Mouse (Mus musculus): Measurements from ENCODE around the gene Nyap2. TPM values are rescaled to one million over a fixed set of nuclear protein-coding genes. Genes with fewer than 3 reads are reported as not detected.
A peak's percentile ranks its signal among the peaks of the same experiment; 100 is the strongest.

Gene Nyap2
- polyA plus RNA-seq, 1 experiment = 0.06 TPM

DNA sequence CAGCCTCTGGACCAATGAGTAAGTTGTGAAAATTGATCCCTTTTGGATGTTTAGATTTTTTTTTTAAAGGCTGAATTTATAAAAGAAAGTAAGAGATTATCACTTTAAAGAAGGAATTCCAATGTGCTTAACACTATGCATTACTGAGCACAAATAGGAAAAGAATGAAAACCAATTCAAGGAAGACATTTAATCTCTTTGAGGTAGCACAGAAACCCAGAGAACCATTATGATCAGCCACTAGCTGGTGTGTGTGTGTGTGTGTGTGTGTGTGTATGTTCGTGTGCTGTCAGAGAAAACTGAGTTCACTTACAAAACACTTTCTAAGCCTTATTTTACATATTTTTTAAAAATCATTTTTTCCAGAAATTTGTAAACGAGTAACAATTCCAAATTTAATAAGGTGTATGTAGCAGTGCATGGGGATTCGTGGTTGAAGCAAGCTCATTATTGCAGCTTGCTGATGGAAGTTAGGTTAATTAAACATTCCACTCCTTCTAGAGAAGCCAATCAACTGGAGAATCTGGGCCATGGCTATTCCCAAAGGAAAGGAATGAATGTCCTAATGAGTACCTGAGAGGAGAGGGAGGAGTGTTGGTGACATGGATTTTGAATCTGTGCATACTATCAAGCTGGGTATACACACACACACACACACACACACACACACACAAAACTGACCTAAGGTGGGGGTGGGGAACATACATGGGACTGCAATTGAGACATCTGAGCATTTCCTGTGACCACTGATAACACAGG, 171.9 kb downstream of the Nyap2 start:
- 61% methylated on average over 3 of the region's 3 CpGs for WGBS
- TF ChIP-seq CTCF (conservative IDR thresholded peaks at IDR 0.05; ENCODE audit: insufficient read depth, insufficient read length, low read depth, low read length) (no peak), POLR2A (IDR thresholded peaks at IDR 0.05; ENCODE audit: low read depth, low read length) (no peak)
- DNase-seq = no peak
- no peaks in the 10 kb centered on the region for H3K27me3 ChIP-seq (replicated peaks; ENCODE audit: control insufficient read depth, insufficient read depth, low read length)
- H3K27ac ChIP-seq (ENCODE audit: insufficient read depth, low read depth, low read length) = no peak overlapping the region
- no peak overlapping the region for H3K4me3 ChIP-seq (ENCODE audit: insufficient read depth, low read depth, low read length)
- no peaks in the 10 kb centered on the region for H3K36me3 ChIP-seq (ENCODE audit: control insufficient read depth, insufficient read depth, low read length)
- H3K4me1 ChIP-seq (ENCODE audit: control insufficient read depth, insufficient read depth, low read length) = no peaks in the 10 kb centered on the region

DNA sequence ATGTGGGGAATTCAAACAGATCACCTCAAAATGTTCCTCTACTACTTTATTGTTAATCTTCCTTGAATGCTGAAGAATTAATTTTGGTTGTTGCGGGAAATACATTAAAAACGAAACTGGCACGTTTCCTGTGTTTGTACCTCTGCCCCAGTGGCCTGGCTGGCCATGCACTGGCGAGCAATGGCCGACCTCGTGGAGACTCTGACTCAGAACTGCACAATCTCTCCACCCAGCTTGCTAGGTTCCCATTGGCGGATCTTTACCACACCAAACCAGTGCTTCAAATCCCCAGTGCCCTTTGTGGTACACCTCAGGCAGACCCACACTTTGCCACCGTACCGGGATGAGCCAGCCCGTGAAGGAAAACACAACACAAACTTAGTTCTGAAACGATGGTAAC, 173.3 kb downstream of the Nyap2 start:
- TF ChIP-seq CTCF (conservative IDR thresholded peaks at IDR 0.05; ENCODE audit: insufficient read depth, insufficient read length, low read depth, low read length) (no peak), POLR2A (IDR thresholded peaks at IDR 0.05; ENCODE audit: low read depth, low read length) (no peak)
- no peak overlapping the region for H3K27ac ChIP-seq (ENCODE audit: insufficient read depth, low read depth, low read length)
- no peaks in the 10 kb centered on the region for H3K27me3 ChIP-seq (replicated peaks; ENCODE audit: control insufficient read depth, insufficient read depth, low read length)
- H3K36me3 ChIP-seq (ENCODE audit: control insufficient read depth, insufficient read depth, low read length) = no peaks in the 10 kb centered on the region
- WGBS = 79% methylated on average over 11 of the region's 11 CpGs
- no peak overlapping the region for H3K4me3 ChIP-seq (ENCODE audit: insufficient read depth, low read depth, low read length)
- DNase-seq = no peak
- H3K4me1 ChIP-seq (ENCODE audit: control insufficient read depth, insufficient read depth, low read length) = no peaks in the 10 kb centered on the region

DNA sequence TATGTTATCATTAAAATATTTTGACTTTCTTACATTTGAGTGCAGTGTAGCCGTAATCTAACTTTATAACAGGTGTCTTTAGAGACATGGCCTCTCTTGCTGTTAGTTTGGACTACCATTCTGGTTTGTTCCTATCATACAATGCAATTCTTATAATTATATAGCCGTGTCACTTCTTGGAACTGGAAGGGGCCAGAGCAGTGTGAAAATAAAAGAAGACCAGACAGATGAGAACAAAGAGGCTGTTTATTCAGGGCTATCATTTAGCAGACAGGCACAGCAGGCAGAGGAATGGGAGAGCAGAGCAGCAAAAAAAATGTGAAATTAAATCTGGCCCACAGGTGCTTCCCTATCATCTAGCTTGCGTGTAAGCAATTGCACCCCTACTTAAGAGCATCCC, 189.7 kb downstream of the Nyap2 start:
- TF ChIP-seq CTCF (conservative IDR thresholded peaks at IDR 0.05; ENCODE audit: insufficient read depth, insufficient read length, low read depth, low read length) (no peak), POLR2A (IDR thresholded peaks at IDR 0.05; ENCODE audit: low read depth, low read length) (no peak)
- Histone ChIP-seq H3K27ac (ENCODE audit: insufficient read depth, low read depth, low read length) (no peak overlapping the region), H3K4me3 (ENCODE audit: insufficient read depth, low read depth, low read length) (no peak overlapping the region), H3K27me3 (replicated peaks; ENCODE audit: control insufficient read depth, insufficient read depth, low read length) (no peaks in the 10 kb centered on the region), H3K36me3 (ENCODE audit: control insufficient read depth, insufficient read depth, low read length) (no peaks in the 10 kb centered on the region), H3K4me1 (ENCODE audit: control insufficient read depth, insufficient read depth, low read length) (no peaks in the 10 kb centered on the region)
- no peak for DNase-seq
- 69% methylated on average over 3 of the region's 3 CpGs for WGBS

DNA sequence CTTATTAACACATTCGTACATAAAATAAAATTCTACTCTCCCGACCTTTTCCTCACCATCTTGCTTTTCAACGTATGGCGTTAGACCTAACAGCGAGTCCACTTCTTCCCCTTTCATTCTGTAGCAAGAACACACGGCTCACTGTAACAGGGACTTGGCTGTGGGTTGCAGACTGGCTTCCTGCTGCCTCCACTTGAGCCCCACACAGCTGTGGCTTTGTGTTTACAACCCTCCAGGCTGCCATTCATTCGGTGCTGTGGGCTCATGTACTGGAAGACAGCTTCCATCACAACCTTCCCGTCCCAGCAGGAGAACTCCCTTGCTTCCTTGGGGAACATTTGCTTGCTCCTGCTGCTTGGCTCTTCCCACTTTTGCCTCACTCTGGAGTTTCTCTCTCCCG, 204.2 kb downstream of the Nyap2 start:
- no peak for TF ChIP-seq CTCF (conservative IDR thresholded peaks at IDR 0.05; ENCODE audit: insufficient read depth, insufficient read length, low read depth, low read length)
- TF ChIP-seq POLR2A (IDR thresholded peaks at IDR 0.05; ENCODE audit: low read depth, low read length) = no peak
- Histone ChIP-seq H3K4me3 (ENCODE audit: insufficient read depth, low read depth, low read length) (no peak overlapping the region), H3K27me3 (replicated peaks; ENCODE audit: control insufficient read depth, insufficient read depth, low read length) (no peaks in the 10 kb centered on the region), H3K36me3 (ENCODE audit: control insufficient read depth, insufficient read depth, low read length) (no peaks in the 10 kb centered on the region), H3K27ac (ENCODE audit: insufficient read depth, low read depth, low read length) (no peak overlapping the region), H3K4me1 (ENCODE audit: control insufficient read depth, insufficient read depth, low read length) (no peaks in the 10 kb centered on the region)
- 59% methylated on average over 9 of the region's 9 CpGs for WGBS
- no peak for DNase-seq

DNA sequence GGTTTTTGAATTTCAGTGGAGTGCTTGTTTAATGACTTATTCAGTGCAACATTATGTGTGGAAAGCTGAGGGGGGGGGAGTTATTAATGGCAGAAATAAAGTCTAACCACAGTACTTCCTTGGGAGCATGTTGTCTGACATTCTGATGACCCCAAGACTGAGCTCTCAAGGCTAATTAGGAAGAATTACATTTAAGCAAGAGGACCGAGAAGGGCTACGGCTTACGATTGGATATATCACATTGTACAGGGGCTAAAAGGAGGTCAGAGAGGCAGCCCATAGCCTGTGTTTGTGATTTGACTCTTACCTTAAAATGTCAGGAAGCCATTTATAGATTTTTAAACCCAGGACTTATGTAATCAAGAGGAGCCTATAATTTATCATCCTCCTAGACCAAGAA, 208.9 kb downstream of the Nyap2 start:
- no peak for TF ChIP-seq POLR2A (IDR thresholded peaks at IDR 0.05; ENCODE audit: low read depth, low read length)
- Histone ChIP-seq H3K36me3 (ENCODE audit: control insufficient read depth, insufficient read depth, low read length) (no peaks in the 10 kb centered on the region), H3K4me3 (ENCODE audit: insufficient read depth, low read depth, low read length) (no peak overlapping the region), H3K4me1 (ENCODE audit: control insufficient read depth, insufficient read depth, low read length) (no peaks in the 10 kb centered on the region), H3K27me3 (replicated peaks; ENCODE audit: control insufficient read depth, insufficient read depth, low read length) (no peaks in the 10 kb centered on the region), H3K27ac (ENCODE audit: insufficient read depth, low read depth, low read length) (no peak overlapping the region)
- WGBS = 44% methylated on average over 3 of the region's 3 CpGs
- no peak for DNase-seq

DNA sequence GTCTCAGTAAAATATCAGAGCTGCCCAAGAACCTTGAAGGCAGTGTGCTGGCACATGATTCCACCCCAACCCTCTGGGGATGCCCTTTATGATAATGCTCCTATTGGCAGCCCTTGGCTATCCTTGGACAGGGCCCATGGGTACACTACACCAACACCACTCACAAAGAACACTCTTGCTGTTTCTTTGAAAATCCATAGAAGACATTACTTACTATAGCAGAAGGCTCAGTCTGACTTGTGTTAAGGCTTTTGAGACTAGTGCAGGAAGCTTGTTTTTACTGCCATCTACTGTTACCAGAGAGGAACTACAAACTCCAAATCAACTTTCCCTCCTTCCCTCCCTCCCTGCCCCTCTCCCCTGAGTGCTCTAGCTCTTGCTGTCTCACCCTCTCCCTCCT, 210.3 kb downstream of the Nyap2 start:
- Histone ChIP-seq H3K4me1 (ENCODE audit: control insufficient read depth, insufficient read depth, low read length) (no peaks in the 10 kb centered on the region), H3K4me3 (ENCODE audit: insufficient read depth, low read depth, low read length) (no peak overlapping the region), H3K27ac (ENCODE audit: insufficient read depth, low read depth, low read length) (no peak overlapping the region), H3K36me3 (ENCODE audit: control insufficient read depth, insufficient read depth, low read length) (no peaks in the 10 kb centered on the region), H3K27me3 (replicated peaks; ENCODE audit: control insufficient read depth, insufficient read depth, low read length) (no peaks in the 10 kb centered on the region)
- DNase-seq = peak; percentile 13
- TF ChIP-seq CTCF (conservative IDR thresholded peaks at IDR 0.05; ENCODE audit: insufficient read depth, insufficient read length, low read depth, low read length) (peak; percentile 40; the same call in 1 of the 2 replicates), POLR2A (IDR thresholded peaks at IDR 0.05; ENCODE audit: low read depth, low read length) (no peak)

DNA sequence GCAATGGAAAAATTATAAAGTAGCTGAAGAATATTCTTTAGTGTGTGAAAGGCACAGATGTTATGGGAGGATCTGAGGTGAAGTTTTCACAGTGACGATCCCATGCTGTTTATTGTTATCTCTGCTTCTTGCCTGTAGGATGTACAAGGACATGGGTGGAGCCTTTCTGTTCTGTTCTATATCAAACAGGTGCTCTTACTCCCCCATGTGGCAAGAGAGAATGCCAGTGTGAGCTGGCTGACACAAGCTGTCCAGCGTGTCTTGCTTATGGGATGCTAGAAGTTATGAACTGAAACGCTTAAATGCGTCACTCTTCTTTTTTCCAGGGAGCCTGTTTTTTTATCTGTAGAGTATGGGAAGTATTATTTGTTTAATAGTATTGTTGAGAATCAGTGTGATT, 224.0 kb downstream of the Nyap2 start:
- 40% methylated on average over 4 of the region's 4 CpGs for WGBS
- no peaks in the 10 kb centered on the region for H3K27me3 ChIP-seq (replicated peaks; ENCODE audit: control insufficient read depth, insufficient read depth, low read length)
- no peaks in the 10 kb centered on the region for H3K36me3 ChIP-seq (ENCODE audit: control insufficient read depth, insufficient read depth, low read length)
- no peaks in the 10 kb centered on the region for H3K4me1 ChIP-seq (ENCODE audit: control insufficient read depth, insufficient read depth, low read length)
- TF ChIP-seq CTCF (conservative IDR thresholded peaks at IDR 0.05; ENCODE audit: insufficient read depth, insufficient read length, low read depth, low read length) = no peak; the same call in 1 of the 2 replicates
- no peak for TF ChIP-seq POLR2A (IDR thresholded peaks at IDR 0.05; ENCODE audit: low read depth, low read length)
- DNase-seq = peak; percentile 5
- no peak overlapping the region for H3K27ac ChIP-seq (ENCODE audit: insufficient read depth, low read depth, low read length)
- H3K4me3 ChIP-seq (ENCODE audit: insufficient read depth, low read depth, low read length) = no peak overlapping the region
